Mouse (Mus musculus) embryo, embryonic 11.5 days (tissue): Measurements from ENCODE around the gene Tstd1.

Experiments
- DNase-seq: peaks from one replicate; pipeline ENCODE4 v3.0.0-alpha.2; 2012; ENCODE audit warnings: low read depth, low spot score

Gene Tstd1

DNA sequence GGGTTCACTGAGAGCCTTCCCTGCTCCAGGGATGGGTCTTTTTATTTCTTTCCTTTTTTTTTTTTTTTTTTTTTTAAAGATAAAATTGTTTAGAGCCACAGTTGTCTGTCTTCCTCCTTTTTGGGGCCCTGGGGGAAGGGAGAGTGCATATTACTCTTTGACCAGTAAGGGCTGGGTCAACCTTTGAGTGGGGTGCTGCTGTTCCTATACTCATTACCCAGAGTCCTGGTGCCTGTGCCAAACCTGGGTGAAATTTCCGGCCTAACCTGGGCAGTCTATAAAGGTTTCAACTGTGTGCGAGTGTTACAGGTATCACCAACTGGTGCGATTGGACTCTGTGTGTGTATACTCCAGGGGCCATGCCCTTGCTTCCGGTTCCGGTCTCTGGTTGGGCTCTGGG lies at the start of gene Tstd1:
Tstd1 (plus strand) TSS at position 213 of the 400 bp plus-strand sequence.
- DNase-seq, result no peak

GRCm38 (mm10) chr1:171369845-171370556 lies 48.7 kb upstream of the Tstd1 start, which contains the start of gene Nectin4:
Gene Nectin4, plus strand, starts transcription at chr1:171370099.
- no peak for DNase-seq

DNA sequence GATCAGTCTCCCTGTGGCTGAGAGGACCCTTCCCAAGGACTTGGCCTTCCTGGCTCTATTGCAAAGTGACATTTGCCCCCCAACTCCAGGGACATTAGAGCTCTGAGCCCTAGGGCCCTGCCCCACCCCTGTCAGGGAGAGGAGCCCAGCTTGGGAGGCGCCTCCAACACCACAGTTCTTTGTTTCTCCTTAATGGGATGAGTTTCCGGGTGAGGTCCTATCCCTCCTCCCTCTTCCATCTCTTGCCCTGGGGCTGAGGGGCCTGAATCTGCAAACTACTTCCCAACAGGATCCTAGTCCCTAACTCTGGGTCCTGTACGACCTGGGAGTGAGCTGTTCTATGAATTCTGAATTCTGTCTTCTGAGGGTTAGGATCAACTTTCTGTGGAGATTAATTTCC lies 45.8 kb upstream of the Tstd1 start:
- no peak for DNase-seq

DNA sequence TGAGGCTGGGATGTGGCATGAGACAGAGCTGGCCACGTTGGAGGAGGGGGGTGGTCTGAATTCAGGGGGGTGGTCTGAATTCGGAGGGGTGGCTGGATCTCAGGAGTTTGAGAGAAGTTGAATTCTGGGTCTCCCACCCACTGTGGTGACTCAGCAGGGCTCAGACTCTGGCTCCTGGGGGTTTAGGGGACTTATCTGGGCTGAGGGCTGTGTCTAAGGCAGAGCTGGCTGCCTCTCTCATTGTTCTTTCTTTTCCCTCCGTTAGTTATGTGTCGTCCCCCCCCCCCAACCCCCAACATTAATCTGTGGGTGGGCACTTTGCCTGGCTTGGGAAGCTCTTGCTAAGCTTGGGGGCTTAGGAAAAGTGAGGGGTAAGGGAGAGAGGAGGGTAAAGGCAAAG lies 44.7 kb upstream of the Tstd1 start:
- no peak for DNase-seq

- no peak for DNase-seq
Observed at GRCm38 (mm10) chr1:171375646-171376097, 43.0 kb upstream of the Tstd1 start.

DNA sequence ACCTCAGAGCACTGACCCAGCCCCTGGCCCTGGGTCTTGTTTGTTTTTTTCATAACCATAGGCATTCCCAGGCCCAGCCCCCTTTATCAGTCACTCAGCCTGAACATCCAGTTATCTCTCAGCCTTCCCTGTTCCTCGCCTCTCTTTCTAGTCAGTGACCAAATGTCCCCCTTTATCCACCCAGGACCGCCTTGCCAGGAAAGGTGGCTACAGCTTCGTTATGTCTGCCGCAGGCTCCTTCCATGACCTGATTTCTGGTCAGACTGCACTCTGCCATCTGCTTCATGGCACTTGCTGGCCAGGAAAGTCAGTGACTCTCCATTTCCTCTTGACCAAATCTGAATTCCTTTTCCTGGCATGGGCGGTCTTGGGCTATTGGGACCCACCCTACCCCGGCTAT lies 40.4 kb upstream of the Tstd1 start:
- DNase-seq, result no peak

- DNase-seq, result peak; percentile 58
Observed at GRCm38 (mm10) chr1:171379935-171380599, 38.6 kb upstream of the Tstd1 start.

DNA sequence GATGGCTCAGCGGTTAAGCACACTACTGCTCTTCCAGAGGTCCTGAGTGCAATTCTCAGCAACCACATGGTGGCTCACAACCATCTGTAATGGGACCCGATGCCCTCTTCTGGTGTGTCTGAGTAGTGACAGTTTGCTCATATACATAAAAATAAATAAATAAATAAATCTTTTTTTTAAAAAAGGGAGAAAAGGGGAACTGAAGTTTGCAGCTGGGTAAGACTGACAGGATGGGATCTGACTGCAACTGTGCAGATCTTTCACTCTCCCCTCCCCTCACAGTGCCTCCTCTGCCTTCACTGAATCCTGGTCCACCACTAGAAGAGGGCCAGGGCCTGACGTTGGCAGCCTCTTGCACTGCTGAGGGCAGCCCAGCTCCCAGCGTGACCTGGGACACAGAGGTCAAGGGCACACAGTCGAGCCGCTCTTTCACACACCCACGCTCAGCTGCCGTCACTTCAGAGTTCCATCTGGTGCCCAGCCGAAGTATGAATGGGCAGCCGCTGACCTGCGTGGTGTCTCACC lies 36.5 kb upstream of the Tstd1 start:
- no peak for DNase-seq

GRCm38 (mm10) chr1:171384361-171384760 lies 34.3 kb upstream of the Tstd1 start:
- DNase-seq, result no peak

DNA sequence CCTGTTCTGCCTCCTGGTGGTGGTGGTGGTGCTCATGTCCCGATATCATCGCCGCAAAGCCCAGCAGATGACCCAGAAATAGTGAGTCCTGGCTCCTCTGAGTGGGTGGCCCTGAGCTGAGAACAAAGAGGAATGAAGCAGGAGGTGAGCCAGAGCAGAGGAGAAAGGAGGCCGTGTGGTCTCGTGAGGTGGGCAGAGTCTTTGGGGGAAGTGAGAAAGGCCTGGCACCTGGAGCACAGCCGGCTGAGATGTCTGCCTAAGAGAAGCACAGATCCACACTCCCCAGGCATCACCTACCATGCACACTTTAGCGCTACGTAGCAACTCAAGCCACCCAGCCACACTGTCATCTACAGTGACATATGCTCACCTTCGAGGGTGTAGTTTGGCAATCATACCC lies 33.5 kb upstream of the Tstd1 start:
- no peak for DNase-seq

DNA sequence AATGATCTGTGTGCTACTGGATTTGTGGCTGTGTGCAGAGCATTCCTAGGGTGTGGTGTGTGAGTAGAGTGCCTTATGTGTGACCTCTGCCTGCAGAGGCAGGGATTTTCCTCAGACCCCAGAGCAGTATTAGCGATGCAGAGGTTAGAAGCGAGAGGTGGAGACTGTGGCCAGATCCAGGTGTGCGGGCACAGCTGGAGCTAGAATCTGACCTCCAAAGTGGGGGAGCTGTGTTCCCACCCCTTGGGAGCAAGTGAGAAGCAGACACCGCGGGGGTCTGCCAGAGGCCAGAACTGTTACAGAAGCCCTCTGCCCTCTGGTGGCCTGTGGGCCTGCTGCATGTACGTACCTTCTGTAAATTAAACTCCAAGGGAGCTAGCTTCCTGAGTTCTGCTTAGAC lies 31.6 kb upstream of the Tstd1 start:
- no peak for DNase-seq

- no peak for DNase-seq
Observed at GRCm38 (mm10) chr1:171388376-171389102, 30.1 kb upstream of the Tstd1 start, which contains the start of gene Arhgap30. Gene Arhgap30, plus strand, starts transcription at chr1:171388954.

DNA sequence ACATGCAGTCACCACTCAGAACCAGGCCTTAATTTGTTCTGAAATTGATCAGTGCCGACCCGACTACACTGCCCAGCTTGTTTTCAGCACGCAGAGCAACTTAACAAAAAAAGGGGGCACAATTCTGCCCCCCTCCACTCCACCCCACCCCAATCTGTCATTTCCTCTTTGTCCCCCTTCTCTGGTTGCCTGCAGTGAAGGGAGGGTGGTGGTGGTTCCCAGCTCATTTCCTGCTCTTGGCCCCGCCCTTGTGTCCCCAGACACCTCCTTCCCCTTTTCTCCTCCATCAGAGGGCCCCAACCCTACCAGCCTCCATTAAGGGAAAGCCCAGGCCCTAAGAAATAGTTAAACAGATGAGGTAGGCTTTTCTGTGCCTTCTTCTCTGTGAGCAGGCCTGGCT lies 28.6 kb upstream of the Tstd1 start:
- no peak for DNase-seq

DNA sequence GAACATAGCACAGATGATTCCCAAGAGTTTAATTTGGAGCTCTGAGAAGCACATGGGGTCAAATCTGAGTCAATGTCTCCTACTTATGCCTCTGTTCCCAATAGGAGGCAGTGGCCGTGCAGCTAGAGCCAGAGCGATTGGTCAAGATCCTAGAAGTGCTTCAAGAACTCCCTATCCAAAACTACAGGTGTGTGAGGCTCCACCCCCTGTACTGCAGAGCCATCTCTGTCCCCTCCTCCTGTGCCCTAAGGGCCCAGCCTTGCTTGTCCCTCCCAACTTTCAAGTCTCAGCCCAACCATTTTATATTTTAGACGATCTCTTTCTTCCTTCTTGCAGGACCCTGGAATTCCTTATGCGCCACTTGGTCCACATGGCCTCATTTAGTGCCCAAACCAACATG lies 16.9 kb upstream of the Tstd1 start:
- no peak for DNase-seq

DNA sequence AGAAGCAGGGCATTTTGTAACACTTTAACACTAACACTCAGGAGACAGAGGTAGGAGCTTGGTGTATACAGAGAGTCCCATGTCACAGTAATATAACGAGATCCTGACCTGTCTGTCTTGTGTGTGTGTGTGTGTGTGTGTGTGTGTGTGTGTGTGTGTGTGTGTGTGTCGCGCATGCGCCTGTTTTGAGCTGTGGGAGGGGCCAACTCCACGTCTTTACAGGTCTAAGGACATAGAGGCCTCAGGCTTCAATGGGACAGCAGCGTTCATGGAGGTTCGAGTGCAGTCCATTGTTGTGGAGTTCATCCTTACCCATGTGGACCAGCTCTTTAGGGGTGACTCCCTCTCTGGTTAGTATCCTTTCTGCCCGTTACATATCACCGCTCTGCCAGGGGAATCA lies 15.7 kb upstream of the Tstd1 start:
- DNase-seq, result no peak

DNA sequence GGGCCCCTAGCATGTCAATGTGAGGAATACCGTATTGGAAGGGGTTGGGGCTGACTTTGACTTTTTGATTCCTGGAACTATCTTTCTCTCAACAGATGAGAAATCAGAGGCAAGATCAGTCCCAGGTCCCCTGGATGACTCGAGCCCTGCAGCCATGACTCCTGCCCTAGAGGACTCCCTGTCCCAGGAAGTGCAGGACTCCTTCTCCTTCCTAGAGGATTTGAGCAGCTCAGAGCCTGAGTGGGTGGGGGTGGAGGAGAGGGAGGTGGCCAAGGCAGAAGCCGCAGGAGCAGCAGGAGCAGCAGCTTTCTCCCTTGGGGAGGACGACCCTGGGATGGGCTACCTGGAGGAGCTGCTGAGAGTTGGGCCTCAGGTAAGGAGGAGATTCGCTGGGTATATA lies 11.4 kb upstream of the Tstd1 start:
- no peak for DNase-seq

DNA sequence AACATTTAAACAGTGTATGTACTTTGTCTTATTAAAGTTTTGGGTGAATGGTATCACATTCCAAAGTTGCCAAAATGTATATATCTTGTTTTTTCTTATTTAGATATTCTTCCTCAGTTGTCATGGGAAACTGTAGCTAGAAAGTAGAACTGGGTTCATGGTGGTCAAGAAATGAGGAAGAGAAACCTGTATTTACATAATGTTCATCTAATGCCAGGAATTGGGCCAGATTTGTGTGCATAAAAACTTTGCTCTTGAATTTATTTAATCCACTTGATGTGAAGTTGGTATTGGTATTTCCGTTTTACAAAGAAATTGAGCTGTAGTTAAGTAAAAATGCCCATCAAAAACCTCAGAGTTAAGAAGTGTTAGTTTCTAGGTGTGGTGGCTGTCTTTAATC lies 8.4 kb upstream of the Tstd1 start:
- DNase-seq, result no peak

DNA sequence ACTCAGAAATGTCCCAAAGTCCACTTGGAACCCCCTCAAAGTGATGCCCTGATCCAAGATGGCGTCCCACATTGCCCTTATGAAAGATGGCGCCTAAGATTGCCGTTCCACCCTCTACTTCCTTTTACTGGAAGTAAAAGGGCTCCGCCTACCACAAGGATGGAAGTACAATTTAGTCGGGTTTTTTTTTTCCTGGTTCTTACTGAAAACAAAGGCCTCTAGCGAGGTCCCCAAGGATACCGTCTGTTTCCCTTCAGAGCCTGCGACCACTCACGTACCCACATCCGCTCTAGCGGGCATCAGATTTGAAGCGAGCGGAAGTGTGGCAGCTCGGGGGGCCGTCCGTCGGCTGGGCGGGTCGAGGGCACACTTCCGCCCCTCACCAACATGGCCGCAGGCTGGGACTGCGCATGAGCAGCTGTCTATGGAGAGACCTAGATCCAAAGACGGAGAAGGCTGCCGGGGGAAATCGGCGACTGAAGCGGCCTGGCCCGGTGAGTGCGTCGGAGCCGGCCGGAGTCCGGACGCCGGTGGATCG lies 7.7 kb upstream of the Tstd1 start, which contains the start of gene Usf1:
Usf1 (plus strand) TSS at position 367 of the 538 bp plus-strand sequence.
- peak; percentile 93 for DNase-seq

DNA sequence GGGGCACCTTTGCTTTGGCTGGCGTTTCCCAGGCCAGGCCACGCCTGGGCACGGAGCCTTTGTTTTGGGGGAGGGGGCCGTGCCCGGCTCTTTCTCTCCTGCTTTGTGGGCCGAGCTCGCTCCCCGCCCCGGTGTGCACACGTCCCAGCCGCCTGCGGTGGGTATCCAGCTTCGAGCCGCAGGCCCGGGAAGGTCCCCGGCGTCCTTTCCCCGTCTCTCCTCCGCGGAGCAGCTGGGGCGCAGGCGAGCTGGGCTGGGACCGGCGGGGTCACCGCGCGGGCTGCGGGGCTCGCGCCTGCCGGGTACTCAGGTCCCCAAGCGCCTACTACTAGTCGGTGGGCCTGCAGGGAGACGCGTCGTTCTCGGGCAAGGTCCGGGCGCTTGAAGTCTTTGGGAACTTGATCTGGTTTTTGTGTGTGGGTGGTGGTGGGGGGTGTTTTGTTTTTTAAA lies 7.2 kb upstream of the Tstd1 start:
- DNase-seq, result no peak

DNA sequence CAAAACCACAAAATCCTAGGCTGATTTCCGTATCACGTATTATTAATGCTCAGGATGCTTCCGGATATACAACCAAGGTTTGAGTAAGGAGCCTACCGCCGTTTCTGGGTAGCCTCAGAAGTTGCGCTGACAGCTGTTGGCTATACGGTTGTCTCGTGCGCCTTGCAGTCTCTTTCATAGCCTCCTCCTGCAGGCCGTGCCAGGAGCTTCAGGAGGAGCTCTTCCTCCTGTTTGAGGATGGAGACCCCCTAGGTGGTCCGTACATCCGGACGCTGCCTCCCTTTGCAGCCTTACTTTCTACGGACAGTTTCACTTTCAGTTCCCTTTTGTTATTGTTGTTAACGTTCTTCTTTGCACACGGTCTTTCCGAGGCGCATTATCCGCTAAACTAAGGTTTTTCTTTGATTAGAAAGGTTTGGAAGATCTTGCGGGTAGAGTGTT lies 6.7 kb upstream of the Tstd1 start:
- DNase-seq, result peak; percentile 31

DNA sequence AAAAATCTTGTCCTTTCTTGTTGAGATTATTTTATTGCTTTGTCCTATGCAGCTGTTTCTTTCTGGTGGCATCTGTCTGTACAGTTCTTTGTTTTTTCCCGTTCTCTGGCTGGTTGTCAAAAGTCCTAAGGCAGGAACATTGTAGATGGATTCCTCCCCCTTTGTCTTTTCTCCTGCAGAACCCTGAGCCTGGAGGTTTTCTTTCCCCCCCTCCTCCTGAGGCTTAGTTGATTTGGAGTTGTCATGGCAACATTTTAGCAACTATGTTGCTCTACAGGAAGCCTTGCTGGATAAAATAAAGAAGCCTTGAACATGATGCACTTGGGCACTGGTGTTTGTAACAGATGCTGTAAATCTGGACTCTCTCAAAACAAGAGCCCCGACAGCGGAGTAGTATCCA lies 6.2 kb upstream of the Tstd1 start:
- DNase-seq, result no peak

DNA sequence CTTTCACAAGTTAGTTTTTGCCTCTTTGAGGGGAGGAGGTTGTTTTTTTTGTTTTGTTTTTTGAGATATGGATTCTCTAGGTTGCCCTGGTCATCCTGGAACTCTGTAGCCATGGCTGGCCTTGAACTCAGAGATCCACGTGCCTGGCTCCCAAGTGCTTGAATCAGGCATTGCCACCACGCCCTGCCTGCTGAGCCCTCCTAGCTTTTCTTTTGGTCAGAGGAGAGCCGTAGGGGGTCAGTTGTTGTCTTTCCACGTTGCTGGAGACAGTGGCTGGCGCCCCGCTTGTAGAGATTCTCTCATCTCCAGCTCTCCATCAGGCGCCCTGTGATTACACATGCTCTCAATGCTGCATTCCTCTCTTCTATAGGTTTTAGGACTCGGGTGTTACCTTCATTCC lies 5.1 kb upstream of the Tstd1 start:
- no peak for DNase-seq
